Mouse (Mus musculus): Measurements from ENCODE around the gene Ccdc162.

- TF ChIP-seq CTCF (IDR thresholded peaks at IDR 0.05; ENCODE audit: low read depth, low read length) (no peak), POLR2A (IDR thresholded peaks at IDR 0.05; ENCODE audit: borderline replicate concordance, low read depth, low read length) (no peak)
These were observed 196.1 kb downstream of the Ccdc162 start for GRCm38 (mm10) chr10:41520410-41520673.

Data from bone marrow macrophage, adult 2 months (primary cell).